Mouse (Mus musculus): ENCODE data around the gene Slc37a3.
"Not testable (repeated sequence)": the region's sequence is repeated elsewhere in the genome, so short reads cannot be mapped to it uniquely, and the experiment has no call there.

Slc37a3 gene

GRCm38 (mm10) chr6:39378161-39378835 lies 823 bp upstream of the Slc37a3 start:
- not testable (repeated sequence) for DNase-seq

GRCm38 (mm10) chr6:39376775-39377174 lies 700 bp downstream of the Slc37a3 start:
- no peak for DNase-seq

GRCm38 (mm10) chr6:39373301-39373955 lies 4.0 kb downstream of the Slc37a3 start:
- no peak for DNase-seq

GRCm38 (mm10) chr6:39372727-39373126 lies 4.7 kb downstream of the Slc37a3 start:
- DNase-seq, result peak; percentile 48

- no peak for DNase-seq
These were observed 5.4 kb downstream of the Slc37a3 start for GRCm38 (mm10) chr6:39372042-39372441.

GRCm38 (mm10) chr6:39369631-39370030 lies 7.8 kb downstream of the Slc37a3 start:
- no peak for DNase-seq

- DNase-seq, result no peak
These were observed 14.8 kb downstream of the Slc37a3 start for GRCm38 (mm10) chr6:39362684-39363083.

GRCm38 (mm10) chr6:39359207-39359606 lies 18.3 kb downstream of the Slc37a3 start:
- DNase-seq, result not testable (repeated sequence)

- DNase-seq, result no peak
These were observed 28.5 kb downstream of the Slc37a3 start for GRCm38 (mm10) chr6:39348946-39349345.

- no peak for DNase-seq
These were observed 29.3 kb downstream of the Slc37a3 start for GRCm38 (mm10) chr6:39347880-39348814.

- DNase-seq, result no peak
These were observed 30.4 kb downstream of the Slc37a3 start for GRCm38 (mm10) chr6:39346991-39347501.

- no peak for DNase-seq
These were observed 32.0 kb downstream of the Slc37a3 start for GRCm38 (mm10) chr6:39345430-39345829.

- DNase-seq, result peak; percentile 80
These were observed 33.5 kb downstream of the Slc37a3 start for GRCm38 (mm10) chr6:39344020-39344419.

GRCm38 (mm10) chr6:39341798-39342197 lies 35.7 kb downstream of the Slc37a3 start:
- peak; percentile 46 for DNase-seq

GRCm38 (mm10) chr6:39338359-39338758 lies 39.1 kb downstream of the Slc37a3 start:
- DNase-seq, result no peak

GRCm38 (mm10) chr6:39334873-39335272 lies 42.6 kb downstream of the Slc37a3 start:
- no peak for DNase-seq

GRCm38 (mm10) chr6:39334224-39334623 lies 43.3 kb downstream of the Slc37a3 start:
- no peak for DNase-seq

GRCm38 (mm10) chr6:39331998-39332700 lies 45.3 kb downstream of the Slc37a3 start:
- DNase-seq, result no peak

- DNase-seq, result no peak
These were observed 46.5 kb downstream of the Slc37a3 start for GRCm38 (mm10) chr6:39330981-39331380.

- no peak for DNase-seq
These were observed 57.2 kb downstream of the Slc37a3 start for GRCm38 (mm10) chr6:39320286-39320685.

GRCm38 (mm10) chr6:39319061-39319761 lies 58.3 kb downstream of the Slc37a3 start:
- peak; percentile 38 for DNase-seq

GRCm38 (mm10) chr6:39318631-39319010 lies 58.9 kb downstream of the Slc37a3 start:
- DNase-seq, result no peak

Measured in kidney, adult 9 months (tissue).